Mouse (Mus musculus): ENCODE results near the gene Gm38655. TPM values are rescaled to one million over a fixed set of nuclear protein-coding genes. Genes with fewer than 3 reads are reported as not detected.

Gene Gm38655
- polyA plus RNA-seq, 1 experiment, result 0.36 TPM

GRCm38 (mm10) chr17:25218967-25219366 lies 43.7 kb upstream of the Gm38655 start:
- TF ChIP-seq POLR2A (IDR thresholded peaks at IDR 0.05; ENCODE audit: control insufficient read depth, low read depth, low read length) (no peak), CTCF (IDR thresholded peaks at IDR 0.05; ENCODE audit: control insufficient read depth, insufficient read depth, insufficient replicate concordance, low read depth, low read length) (no peak)
- no peak overlapping the region for H3K4me3 ChIP-seq (ENCODE audit: control insufficient read depth, low read depth, low read length)
- H3K4me1 ChIP-seq (ENCODE audit: control insufficient read depth, insufficient read depth, low read length), result peaks cover 3% of the 10 kb centered on the region
- no peaks in the 10 kb centered on the region for H3K27me3 ChIP-seq (ENCODE audit: control insufficient read depth, insufficient read depth, low read length)
- no peak overlapping the region for H3K27ac ChIP-seq (ENCODE audit: control insufficient read depth, insufficient read depth, low read depth, low read length)
- no peaks in the 10 kb centered on the region for H3K36me3 ChIP-seq (ENCODE audit: control insufficient read depth, insufficient read depth, low read length)

DNA sequence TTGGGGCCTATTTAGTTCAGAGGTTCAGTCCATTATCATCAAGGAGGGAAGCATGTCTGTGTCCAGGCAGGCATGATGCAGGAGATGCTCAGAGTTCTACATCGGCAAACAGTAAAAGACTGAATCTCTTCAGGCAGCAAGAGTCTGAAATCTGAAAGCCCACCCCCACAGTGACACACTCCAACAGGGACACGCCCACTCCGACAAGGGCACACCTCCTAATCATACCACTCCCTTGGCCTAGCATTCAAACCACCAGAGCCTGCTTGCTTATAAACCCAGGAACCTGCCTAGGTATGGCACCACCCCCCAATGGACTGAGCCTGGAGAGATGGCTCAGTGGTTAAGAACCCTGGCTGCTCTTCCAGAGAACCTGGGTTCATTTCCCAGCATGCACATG lies 40.2 kb upstream of the Gm38655 start:
- no peak overlapping the region for H3K27ac ChIP-seq (ENCODE audit: control insufficient read depth, insufficient read depth, low read depth, low read length)
- no peak overlapping the region for H3K4me3 ChIP-seq (ENCODE audit: control insufficient read depth, low read depth, low read length)

GRCm38 (mm10) chr17:25211705-25212104 lies 36.4 kb upstream of the Gm38655 start:
- no peak overlapping the region for H3K27ac ChIP-seq (ENCODE audit: control insufficient read depth, insufficient read depth, low read depth, low read length)
- H3K36me3 ChIP-seq (ENCODE audit: control insufficient read depth, insufficient read depth, low read length), result no peaks in the 10 kb centered on the region; the same call in 1 of the 2 replicates
- H3K4me1 ChIP-seq (ENCODE audit: control insufficient read depth, insufficient read depth, low read length), result peaks cover 6% of the 10 kb centered on the region
- TF ChIP-seq POLR2A (IDR thresholded peaks at IDR 0.05; ENCODE audit: control insufficient read depth, low read depth, low read length) (no peak), CTCF (IDR thresholded peaks at IDR 0.05; ENCODE audit: control insufficient read depth, insufficient read depth, insufficient replicate concordance, low read depth, low read length) (no peak)
- H3K4me3 ChIP-seq (ENCODE audit: control insufficient read depth, low read depth, low read length), result no peak overlapping the region
- H3K27me3 ChIP-seq (ENCODE audit: control insufficient read depth, insufficient read depth, low read length), result no peaks in the 10 kb centered on the region

More for the DNA sequence above, 40.2 kb upstream of the Gm38655 start:
- Histone ChIP-seq H3K27me3 (ENCODE audit: control insufficient read depth, insufficient read depth, low read length) (no peaks in the 10 kb centered on the region), H3K4me1 (ENCODE audit: control insufficient read depth, insufficient read depth, low read length) (peaks cover 6% of the 10 kb centered on the region), H3K36me3 (ENCODE audit: control insufficient read depth, insufficient read depth, low read length) (no peaks in the 10 kb centered on the region; the same call in 1 of the 2 replicates)
- TF ChIP-seq POLR2A (IDR thresholded peaks at IDR 0.05; ENCODE audit: control insufficient read depth, low read depth, low read length), result no peak
- TF ChIP-seq CTCF (IDR thresholded peaks at IDR 0.05; ENCODE audit: control insufficient read depth, insufficient read depth, insufficient replicate concordance, low read depth, low read length), result no peak

DNA sequence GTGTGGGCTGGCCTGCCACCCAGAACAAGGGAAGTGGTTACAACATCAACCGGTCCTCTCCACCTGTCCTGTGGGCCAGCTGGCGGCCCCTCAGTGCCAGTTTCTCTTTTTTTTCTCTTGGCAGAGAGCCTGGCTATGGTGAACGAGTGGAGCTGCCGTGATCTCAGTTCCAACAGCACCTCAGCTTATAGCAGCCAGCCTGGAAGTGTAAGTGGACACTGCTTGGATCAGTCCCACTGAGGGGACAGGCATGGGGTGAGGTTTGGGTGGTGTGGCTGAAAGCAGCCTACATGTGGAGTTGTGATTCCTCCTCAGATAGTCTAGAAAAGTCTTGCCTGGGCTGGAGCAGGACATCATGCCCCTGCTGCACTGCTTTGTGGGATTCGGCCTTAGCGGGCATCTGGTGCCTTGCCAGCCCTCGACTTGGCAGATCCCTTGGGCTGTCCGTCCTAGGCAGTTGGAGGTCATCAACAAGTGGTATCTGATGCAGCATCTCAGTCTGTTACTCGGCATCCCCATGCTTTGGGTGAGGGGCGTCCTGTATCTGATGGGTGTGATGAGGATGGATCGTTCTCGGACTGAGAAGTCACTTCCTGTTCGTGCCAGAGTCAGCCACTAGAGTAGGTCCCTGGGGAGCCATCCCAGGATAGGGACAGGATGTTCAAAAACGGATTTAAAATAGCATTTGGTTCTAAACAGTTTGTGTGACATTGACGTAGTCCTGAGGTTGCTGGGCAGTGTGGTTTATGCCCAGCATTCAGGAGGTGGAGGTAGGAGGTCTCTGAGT lies 35.6 kb upstream of the Gm38655 start:
- Histone ChIP-seq H3K4me1 (ENCODE audit: control insufficient read depth, insufficient read depth, low read length) (peaks cover 6% of the 10 kb centered on the region), H3K27me3 (ENCODE audit: control insufficient read depth, insufficient read depth, low read length) (no peaks in the 10 kb centered on the region), H3K27ac (ENCODE audit: control insufficient read depth, insufficient read depth, low read depth, low read length) (no peak overlapping the region), H3K36me3 (ENCODE audit: control insufficient read depth, insufficient read depth, low read length) (no peaks in the 10 kb centered on the region; the same call in 1 of the 2 replicates), H3K4me3 (ENCODE audit: control insufficient read depth, low read depth, low read length) (no peak overlapping the region; the same call in 1 of the 2 replicates)
- TF ChIP-seq POLR2A (IDR thresholded peaks at IDR 0.05; ENCODE audit: control insufficient read depth, low read depth, low read length), result no peak

DNA sequence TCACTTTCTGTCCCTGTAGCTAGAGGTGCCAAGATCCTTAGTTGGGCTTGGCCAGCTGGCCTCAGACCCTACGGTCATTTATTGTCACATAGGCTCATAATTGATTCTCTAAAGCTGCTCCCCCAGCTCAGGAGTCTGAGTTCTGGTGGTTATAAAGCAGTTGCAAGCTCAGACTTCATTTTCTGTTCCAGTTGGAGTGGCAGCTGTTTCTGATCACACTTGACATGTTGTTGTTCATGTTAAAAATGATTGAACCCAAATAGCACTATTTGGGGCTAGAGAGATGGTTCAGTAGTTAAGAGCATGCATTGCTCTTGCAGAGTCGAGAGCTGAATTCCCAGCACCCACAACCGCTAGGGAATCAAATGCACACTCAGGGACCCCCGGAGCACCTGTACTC lies 34.7 kb upstream of the Gm38655 start:
- H3K36me3 ChIP-seq (ENCODE audit: control insufficient read depth, insufficient read depth, low read length), result no peaks in the 10 kb centered on the region; the same call in 1 of the 2 replicates
- TF ChIP-seq CTCF (IDR thresholded peaks at IDR 0.05; ENCODE audit: control insufficient read depth, insufficient read depth, insufficient replicate concordance, low read depth, low read length) (no peak), POLR2A (IDR thresholded peaks at IDR 0.05; ENCODE audit: control insufficient read depth, low read depth, low read length) (no peak)
- H3K27me3 ChIP-seq (ENCODE audit: control insufficient read depth, insufficient read depth, low read length), result no peaks in the 10 kb centered on the region

DNA sequence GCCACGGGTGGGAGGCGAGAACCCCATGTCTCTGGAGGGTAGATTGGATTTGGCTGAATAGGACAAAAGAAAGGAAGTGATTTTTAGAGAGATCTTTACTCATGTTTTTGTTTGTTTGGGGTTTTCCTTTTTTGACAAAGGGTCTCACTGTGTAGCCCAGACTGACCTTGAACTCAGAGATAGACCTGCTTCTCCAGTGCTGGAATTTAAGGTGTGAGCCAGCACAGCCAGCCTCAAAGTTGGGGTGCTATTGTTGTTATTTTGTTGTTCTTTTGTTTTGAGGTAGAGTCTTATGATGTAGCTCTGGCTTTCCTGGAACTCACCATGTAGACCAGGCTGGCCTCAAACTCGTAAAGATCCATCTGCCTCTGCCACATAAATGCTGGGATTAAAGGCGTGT lies 27.1 kb upstream of the Gm38655 start:
- 0 out of 2 replicates have a peak, but pooled peaks cover 2% of the 10 kb centered on the region for H3K4me1 ChIP-seq (ENCODE audit: control insufficient read depth, insufficient read depth, low read length)
- no peaks in the 10 kb centered on the region for H3K27me3 ChIP-seq (ENCODE audit: control insufficient read depth, insufficient read depth, low read length)
- H3K36me3 ChIP-seq (ENCODE audit: control insufficient read depth, insufficient read depth, low read length), result no peaks in the 10 kb centered on the region
- H3K27ac ChIP-seq (ENCODE audit: control insufficient read depth, insufficient read depth, low read depth, low read length), result no peak overlapping the region
- TF ChIP-seq CTCF (IDR thresholded peaks at IDR 0.05; ENCODE audit: control insufficient read depth, insufficient read depth, insufficient replicate concordance, low read depth, low read length) (no peak), POLR2A (IDR thresholded peaks at IDR 0.05; ENCODE audit: control insufficient read depth, low read depth, low read length) (no peak)
- H3K4me3 ChIP-seq (ENCODE audit: control insufficient read depth, low read depth, low read length), result no peak overlapping the region

More for the DNA sequence above, 34.7 kb upstream of the Gm38655 start:
- peaks cover 8% of the 10 kb centered on the region for H3K4me1 ChIP-seq (ENCODE audit: control insufficient read depth, insufficient read depth, low read length)
- no peak overlapping the region for H3K4me3 ChIP-seq (ENCODE audit: control insufficient read depth, low read depth, low read length)
- H3K27ac ChIP-seq (ENCODE audit: control insufficient read depth, insufficient read depth, low read depth, low read length), result no peak overlapping the region

- H3K27me3 ChIP-seq (ENCODE audit: control insufficient read depth, insufficient read depth, low read length), result no peaks in the 10 kb centered on the region
- no peaks in the 10 kb centered on the region for H3K36me3 ChIP-seq (ENCODE audit: control insufficient read depth, insufficient read depth, low read length)
- H3K4me1 ChIP-seq (ENCODE audit: control insufficient read depth, insufficient read depth, low read length), result peaks cover 15% of the 10 kb centered on the region
- peak overlapping the region; percentile 88 for H3K4me3 ChIP-seq (ENCODE audit: control insufficient read depth, low read depth, low read length)
- no peak overlapping the region for H3K27ac ChIP-seq (ENCODE audit: control insufficient read depth, insufficient read depth, low read depth, low read length)
- TF ChIP-seq CTCF (IDR thresholded peaks at IDR 0.05; ENCODE audit: control insufficient read depth, insufficient read depth, insufficient replicate concordance, low read depth, low read length) (no peak), POLR2A (IDR thresholded peaks at IDR 0.05; ENCODE audit: control insufficient read depth, low read depth, low read length) (no peak)
Measured at GRCm38 (mm10) chr17:25189091-25189490, 13.8 kb upstream of the Gm38655 start.

Measured in testis, adult 2 months (tissue).